ENCODE assay signal across 1 mouse cellular context in the genomic region with DNA sequence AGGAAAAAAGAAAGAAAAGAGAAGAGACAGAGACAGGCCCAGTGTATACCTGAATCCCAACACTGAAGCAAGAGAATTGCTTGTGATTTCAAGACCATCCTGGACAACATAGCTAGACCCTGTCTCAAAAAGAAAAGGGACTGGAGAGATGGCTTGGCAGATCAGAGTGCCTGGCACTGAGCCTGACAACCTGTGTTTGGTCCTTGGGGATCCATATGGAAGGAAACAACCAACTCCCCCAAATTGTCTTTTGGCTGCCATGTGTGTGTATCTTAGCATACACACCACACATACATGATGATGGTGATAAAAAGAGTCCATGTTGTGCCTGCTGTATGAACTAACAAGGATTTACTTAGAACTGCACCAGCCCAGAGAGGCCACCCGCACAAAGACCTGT.
A peak's percentile ranks its signal among the peaks of the same experiment; 100 is the strongest.
TF ChIP-seq lines count a peak whose summit lies in the region.

No protein-coding gene starts in this region.

TF ChIP-seq in MEL, 35 proteins besides CTCF, POLR2A, EP300 and RAD21:
- TF ChIP-seq CHD1 (IDR thresholded peaks at IDR 0.05; ENCODE audit: low read depth, low read length) (no peak), E2F4 (IDR thresholded peaks at IDR 0.05; ENCODE audit: borderline replicate concordance, low read depth, low read length) (no peak), MAX (IDR thresholded peaks at IDR 0.05; ENCODE audit: low read length) (no peak), MYB (IDR thresholded peaks at IDR 0.05; ENCODE audit: low read depth, low read length) (no peak), TBP (IDR thresholded peaks at IDR 0.05; ENCODE audit: low read depth, low read length) (0 out of 2 replicates have a peak, but pooled peaks have one; percentile 3), USF1 (IDR thresholded peaks at IDR 0.05; ENCODE audit: low read depth, low read length) (no peak), CHD2 (IDR thresholded peaks at IDR 0.05; ENCODE audit: low read length) (no peak), HCFC1 (IDR thresholded peaks at IDR 0.05; ENCODE audit: low read depth, low read length) (no peak), ZC3H11A (IDR thresholded peaks at IDR 0.05; ENCODE audit: low read depth, low read length) (no peak), KAT2A (conservative IDR thresholded peaks at IDR 0.05; ENCODE audit: low read depth, low read length) (no peak), POLR2AphosphoS2 (IDR thresholded peaks at IDR 0.05; ENCODE audit: low read length) (no peak), GABPA (IDR thresholded peaks at IDR 0.05; ENCODE audit: low read depth, low read length) (no peak), GATA1 (IDR thresholded peaks at IDR 0.05; ENCODE audit: low read depth, low read length) (no peak), NELFE (IDR thresholded peaks at IDR 0.05; ENCODE audit: low read depth, low read length) (peak; percentile 10; the same call in 1 of the 2 replicates), TAL1 (IDR thresholded peaks at IDR 0.05; ENCODE audit: low read length) (no peak), UBTF (IDR thresholded peaks at IDR 0.05; ENCODE audit: borderline replicate concordance, insufficient read depth, low read depth, low read length) (no peak), NRF1 (IDR thresholded peaks at IDR 0.05; ENCODE audit: insufficient read depth, low read depth, low read length, poor library complexity, severe bottlenecking) (no peak), BHLHE40 (IDR thresholded peaks at IDR 0.05; ENCODE audit: borderline replicate concordance, low read depth, low read length) (no peak)
